Mouse (Mus musculus) frontal cortex, postnatal 36 days (tissue): Measurements from ENCODE around the gene Fam208b.

Source experiments
- DNase-seq, 2 experiments: peaks; one replicate each; pipeline ENCODE4 v3.0.0; 2022; ENCODE audit warnings: low spot score in 2 of 2

Fam208b gene

DNA sequence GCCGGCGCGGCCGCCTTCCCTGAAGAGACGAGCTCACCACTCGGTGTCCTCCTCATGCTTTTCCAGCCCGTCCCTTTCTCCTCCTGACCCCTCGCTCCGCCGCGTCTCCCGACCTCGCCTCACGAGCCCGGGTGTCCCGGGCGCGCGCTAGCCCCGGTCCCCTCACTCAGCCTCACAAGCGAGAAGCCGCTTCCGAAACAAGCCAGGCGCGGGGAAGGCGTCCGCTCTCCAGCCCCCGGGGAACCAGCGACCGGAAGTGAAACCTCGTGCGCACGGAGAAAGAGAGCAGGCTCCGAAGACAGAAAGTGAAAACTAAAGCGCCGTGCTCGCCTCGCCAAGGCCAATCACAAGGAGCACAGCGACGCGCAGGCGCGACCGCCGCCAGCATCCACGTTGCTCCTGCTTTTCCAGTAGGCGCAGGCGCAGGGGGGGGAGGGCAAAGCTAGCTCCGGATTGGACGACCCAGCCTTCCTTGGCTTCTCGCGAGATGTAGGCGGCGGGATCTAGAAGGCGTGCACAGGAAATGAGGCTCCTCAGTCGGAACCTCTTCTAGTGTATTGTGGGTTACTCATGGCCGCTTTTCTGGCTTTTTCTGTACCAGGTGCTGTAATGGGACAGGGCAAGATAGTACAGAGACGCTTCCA is at the start of gene Fam208b:
Gene Fam208b, minus strand, starts transcription at position 314 of the 644 bp plus-strand sequence.
- peak; percentile 97 to 99 for DNase-seq

DNA sequence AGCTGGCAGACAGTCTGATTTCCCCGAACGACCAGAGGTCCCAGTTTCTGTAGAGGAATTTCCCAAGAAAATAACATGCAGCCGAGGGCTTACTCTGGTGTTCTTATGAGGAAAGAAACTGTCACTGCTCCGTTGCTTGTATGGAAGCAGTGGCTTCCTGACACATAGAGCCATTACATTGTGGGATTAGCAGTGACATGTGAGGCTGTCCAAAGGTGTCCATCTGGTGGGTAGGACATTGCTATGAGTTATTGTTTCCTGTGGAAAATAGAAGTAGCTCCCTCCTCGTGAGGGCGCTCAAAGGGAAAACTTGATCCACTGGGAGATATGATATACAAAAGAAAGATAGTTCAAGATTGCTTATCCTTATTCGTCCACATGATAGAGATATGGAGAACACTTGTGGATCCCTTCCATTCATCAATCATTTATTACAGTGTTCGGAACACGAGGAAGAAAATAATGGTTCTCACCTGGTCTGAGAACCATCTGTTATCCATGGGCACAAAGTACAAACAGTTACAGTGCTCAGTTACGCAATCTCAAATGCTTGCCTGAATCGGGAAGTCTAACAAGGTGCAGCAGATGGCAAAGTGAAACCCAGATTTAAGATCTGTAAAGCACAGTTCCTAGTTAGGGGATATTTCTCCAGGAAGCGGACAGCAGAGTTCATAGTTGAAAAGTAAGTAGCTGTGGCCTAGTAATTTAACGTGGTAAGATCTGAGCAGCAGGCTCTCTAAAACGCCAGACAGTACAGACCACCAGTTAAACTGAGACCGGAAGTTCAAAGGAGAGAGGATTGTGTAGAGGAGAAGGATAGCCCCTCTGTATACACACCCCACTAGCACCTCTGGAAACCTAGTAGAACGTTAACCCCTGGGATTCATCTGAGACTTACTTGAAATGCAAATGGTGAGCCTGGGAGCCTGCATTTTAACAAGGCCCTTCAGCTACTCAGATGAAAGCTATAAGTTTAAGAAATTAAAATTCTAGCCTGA is 48.6 kb upstream of the Fam208b start:
- no peak for DNase-seq

DNA sequence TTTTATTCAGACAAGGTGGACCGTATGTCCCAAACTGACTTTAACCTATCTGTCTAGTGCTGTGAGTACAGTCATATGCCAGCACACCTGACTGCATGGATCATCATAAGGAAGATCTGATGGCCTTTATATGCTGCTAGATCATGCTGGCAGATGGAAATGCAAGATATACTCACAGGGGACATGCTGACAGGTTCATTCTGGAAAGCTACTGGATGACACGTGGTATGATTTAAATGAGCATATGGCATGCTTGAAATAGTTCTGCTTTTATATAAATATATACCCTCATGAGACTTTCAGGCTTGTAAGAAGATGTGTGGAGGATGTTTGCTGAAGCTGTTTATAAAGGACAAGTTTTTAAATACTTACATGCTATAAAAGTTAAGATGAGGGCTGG is 43.5 kb upstream of the Fam208b start:
- DNase-seq = peak in 1 of 2 experiments; percentile 73

DNA sequence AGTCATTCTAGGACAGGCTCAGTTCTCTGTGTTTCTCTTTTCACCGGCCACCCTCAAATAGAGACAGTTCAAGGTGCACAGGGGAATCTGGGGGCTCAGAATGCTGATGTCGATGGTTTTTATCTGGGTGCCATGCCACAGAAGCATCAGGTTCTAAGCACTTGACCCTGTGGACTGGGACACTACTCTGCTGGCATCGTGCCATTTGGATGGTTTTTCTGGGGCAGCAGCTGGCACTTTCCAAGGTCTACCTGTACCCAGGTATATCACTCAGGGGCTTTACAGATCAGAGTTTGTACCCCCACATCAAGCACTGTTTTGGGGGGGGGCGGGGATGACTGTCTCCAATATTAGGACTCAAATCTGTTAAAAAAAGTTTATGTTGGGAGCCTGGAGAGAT is 39.7 kb upstream of the Fam208b start:
- DNase-seq = no peak

DNA sequence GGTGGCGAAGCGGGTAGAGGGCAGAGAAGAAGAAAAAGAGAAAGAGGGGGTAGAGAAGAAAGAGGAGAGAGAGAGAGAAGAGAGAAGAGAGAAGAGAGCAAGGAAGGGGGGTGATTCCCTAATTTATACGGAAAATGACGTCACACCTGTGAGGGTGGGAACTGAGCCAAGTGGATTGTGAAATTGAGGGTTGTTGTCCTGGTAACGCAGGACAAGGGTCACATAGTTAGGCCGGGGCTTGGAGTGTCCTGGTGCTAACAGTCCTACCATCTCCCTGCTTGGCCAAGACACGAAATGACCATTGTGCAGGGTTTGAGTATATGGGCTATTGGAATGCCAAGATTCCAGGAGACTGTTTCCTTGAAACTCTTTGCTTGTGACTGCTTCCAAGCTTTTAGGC is 35.7 kb upstream of the Fam208b start:
- no peak for DNase-seq

DNA sequence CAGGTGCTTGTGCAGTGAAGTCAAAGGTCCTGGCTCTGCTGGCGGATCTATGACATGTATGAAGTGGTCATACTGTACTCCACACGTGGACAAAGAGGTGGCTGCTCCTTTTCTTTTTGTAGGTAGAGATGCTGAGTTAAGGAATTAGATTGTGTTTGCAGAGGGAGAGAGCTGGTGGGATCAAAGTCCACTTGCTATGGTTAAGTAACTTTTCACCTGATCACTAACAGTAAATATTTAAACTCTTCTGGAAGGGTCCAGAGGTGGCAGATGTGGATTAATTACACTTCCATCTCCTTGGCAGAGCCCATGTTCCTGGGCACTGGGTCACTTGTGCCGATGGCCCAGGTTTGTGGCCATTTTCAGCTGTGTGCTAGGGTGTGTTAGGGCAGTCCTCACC is 35.0 kb upstream of the Fam208b start:
- no peak for DNase-seq

DNA sequence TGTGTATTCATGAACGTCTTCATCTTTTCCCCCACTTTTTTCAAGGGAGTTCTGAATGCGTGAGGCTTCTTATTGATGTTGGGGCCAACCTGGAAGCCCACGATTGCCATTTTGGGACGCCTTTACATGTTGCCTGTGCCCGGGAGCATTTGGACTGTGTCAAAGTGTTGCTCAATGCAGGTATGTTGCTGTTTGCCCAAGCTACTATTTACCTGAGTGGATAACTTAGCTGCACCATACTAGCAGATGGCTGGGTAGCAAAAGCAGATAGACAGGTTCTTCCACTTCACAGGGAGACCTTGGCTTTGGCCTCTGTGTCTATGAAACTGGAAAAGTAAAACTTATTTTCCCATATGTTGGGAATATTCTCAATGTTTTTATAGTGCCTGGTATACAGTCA is 34.0 kb upstream of the Fam208b start:
- DNase-seq = no peak

DNA sequence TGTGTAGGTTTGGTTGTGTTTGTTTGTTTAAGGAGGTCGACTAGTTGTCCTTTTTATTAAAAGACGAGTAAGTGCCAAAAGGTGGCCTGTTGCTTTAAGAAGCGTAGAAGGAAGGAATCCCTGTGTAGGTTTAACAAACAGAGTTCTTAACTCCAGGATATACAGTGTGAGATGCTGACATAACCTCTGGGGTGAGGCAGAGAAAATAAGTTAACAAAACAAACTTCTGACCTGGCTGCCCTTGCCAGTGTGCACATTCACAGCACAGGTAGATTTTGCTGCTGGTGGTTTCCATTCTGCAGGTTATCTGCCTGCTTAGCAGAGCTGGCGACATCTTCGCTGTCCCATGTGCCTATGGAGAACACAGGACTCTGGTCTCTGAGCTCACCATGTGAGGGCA is 31.6 kb upstream of the Fam208b start:
- DNase-seq = no peak

DNA sequence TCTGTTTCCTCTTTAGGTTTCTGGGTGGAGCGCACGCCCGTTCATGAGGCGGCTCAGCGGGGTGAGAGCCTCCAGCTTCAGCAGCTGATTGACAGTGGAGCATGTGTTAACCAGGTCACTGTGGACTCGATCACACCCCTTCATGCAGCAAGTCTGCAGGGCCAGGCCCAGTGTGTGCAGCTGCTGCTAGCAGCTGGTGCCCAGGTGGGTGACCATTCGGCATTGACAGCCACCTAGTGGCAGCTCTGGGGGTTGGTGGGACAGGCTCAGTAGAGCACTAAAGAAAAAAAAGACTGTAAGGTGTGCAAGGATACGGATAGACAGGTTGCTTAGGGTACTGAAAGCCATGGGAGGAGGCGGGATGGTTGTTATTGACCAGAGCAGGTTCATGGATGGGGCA is 31.1 kb upstream of the Fam208b start:
- no peak for DNase-seq

DNA sequence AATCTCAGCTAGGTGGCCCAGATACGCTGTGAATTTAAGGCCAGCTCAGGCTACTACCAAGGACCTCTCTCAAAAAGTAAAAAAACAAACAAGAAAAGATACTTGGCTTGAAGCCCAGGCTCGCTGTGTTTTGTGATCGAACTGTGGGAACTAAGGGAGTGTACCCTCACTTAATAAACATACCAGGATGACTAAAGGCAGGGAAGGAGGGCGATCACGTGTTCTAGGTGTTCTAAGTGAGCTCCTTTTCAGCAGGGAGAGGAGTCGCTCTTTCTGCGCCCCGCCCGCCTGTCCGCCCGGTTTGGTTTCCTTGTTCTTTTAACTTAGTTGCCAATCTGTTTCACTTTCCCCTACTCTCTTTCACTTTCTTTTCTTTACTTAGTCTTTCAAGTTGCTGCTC is 25.9 kb upstream of the Fam208b start:
- no peak for DNase-seq

DNA sequence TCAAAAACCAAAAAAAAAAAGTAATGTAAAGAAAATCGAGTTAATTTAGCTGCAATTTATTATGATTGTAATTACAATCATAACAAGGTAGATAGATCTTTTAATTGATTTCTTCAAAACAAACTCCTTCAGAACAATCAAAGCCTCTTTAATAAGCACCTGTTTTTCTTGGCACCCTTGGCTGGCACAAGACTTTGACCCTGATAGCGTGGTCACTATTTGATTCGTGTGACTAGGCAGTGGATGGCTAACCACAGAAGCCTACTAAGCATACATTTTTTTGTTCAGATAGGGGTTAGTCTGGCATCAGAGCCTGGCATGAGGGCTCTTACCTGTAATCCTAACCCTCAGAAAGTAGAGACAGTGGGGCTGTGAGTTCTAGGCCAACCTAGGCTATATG is 24.2 kb upstream of the Fam208b start:
- DNase-seq = no peak

DNA sequence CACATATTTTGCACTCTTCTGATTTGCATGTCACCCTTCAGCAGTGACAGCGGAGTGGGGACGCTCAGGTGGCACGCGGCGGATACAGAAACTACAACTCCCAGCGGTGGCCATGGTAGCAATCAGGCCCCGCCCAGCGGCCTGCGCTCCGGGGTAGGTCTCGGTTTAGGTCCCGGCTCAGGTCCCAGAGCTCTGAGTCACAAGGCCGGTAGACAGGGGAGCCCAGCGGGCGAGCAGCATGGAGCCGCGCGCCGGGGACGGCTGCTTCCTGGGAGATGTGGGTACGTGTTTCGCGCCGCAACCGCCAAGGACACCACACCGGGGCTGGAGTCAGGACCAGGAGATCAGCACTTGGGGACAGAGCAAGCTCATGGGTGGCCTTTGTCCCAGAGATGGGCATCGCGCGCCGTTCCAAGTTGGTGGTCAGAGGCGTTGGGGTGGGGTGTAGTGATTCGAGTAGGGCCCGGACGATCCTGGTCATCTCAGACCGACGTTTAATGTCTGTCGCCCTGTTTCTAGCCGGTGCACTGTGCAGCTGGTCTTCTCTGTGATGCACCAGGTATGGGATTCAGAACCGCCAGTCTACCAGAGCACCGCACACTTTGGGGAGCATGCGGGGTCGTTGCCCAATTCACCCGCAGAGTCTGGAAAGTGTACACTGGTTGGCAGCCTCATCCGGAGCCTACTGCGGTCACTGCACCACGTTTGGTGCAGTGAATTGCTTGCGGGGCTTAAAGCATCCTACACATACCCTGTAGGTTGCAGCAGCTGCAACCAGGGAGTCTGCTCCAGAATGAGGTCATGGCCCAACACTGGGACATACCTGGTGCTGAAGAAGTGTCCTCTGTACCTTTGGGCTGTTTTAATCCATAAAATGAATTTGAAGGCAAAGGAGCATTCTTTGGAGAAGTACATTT is 23.2 kb upstream of the Fam208b start, which contains the start of gene Asb13:
Gene Asb13, plus strand, starts transcription at position 138 of the 917 bp plus-strand sequence.
- peak; percentile 83 to 90 for DNase-seq

DNA sequence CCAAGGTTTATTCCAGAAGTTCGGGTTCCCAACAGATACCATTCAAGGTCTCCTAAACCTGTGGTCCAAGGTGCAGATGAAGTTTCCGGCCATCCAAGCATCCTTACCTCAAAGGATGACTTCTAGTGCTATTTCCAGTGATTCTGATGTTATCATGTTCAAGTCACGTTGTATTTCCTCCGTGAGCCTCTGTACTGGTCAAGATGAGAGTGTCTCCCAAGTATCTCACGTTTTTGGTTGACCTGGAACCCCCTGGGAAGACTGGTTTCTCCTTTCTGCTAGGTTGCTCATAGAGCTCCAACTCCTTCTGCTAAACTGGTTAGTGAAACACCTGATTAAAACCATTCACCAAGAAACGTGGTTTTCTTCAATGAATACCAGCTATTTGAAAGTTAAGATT is 22.2 kb upstream of the Fam208b start:
- no peak for DNase-seq

DNA sequence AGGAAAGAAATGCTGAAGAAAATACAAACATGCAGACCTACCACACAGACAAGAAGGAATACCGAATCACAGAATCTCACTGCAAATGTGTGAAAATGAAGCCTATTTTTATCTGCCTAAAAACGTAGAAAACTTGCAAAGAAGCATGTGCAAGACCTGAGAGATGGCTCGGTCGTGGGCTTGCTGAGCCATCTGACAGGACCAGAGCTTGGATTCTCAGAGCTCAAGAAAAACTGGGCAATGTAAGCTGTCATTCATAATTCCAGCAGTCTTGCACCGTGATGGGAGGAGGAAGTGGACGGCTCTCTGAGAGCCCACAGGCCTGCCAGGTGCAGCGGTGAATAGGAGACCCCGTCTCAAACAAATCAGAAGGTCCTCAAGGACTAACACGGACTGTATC is 21.6 kb upstream of the Fam208b start:
- DNase-seq = no peak

DNA sequence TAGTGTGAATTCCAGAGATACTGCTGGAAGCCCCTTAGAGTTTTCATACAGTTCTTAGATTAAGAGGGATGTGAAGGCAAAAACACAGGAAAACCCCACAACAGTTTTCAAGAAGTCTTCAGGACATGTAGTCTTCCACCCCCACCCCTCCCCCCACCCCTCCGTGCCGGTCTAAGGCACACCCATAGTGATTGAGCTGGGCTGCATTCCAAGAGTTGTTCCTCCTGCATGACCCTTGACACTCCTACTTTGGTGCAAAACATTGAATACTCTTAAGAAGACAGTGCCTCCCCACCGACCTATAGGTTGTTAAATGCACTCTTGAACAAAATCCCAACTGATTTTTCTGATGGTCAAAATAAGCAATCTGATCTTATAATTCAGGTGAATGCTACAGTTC is 17.2 kb upstream of the Fam208b start:
- no peak for DNase-seq

DNA sequence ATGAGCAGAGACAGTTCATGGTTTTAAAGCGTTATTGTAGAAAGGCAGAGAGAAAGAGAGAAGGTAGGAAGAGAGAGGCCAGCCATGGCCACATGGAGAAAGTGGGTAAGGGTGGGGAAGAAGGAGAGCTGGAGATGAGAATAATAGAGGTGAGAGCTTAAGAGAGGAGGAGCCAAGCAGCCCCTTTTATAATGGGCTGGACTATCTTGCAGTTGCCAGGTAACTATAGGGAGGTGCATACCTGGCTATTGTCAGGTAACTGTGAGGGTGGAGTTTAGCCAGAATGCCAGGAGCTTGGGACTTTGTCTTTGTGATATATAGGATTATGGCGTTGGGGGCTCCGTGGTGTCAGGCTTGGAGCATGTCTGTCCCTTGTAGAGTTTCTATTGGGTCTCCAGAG is 16.2 kb upstream of the Fam208b start:
- no peak for DNase-seq

DNA sequence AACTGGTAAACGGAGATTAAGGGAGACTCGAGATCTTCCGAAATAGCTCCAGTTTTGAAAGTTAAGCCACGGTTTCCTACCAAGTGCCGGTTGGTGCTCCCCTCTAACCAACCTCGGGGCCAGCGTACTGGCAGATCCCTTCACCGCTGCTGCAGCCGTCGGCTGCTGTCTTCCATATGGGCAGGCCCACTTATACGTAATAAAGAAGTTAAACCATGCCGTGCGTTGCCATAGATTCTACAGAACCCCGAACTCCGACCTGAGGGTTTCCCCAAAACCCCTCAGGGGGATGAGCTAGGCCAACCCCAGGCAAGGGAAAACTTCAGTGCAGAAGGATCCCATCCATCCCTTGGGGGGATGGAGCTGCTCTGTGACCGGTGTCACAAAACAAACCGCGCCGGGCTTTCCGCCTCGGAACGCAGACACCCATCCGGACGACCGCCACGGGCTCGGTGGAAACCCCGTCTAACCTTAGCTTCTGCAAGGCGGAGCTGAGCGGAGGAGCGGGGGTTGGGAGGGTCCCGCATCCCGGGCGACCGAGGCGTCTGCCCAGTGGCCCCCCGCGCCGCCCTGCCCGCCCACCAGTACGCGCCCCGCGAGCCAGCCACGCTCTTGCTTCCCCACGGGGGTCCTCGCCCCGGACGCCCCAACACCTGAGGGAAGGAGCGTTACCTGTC is 652 bp downstream of the Fam208b start:
- peak; percentile 16 to 27 for DNase-seq

DNA sequence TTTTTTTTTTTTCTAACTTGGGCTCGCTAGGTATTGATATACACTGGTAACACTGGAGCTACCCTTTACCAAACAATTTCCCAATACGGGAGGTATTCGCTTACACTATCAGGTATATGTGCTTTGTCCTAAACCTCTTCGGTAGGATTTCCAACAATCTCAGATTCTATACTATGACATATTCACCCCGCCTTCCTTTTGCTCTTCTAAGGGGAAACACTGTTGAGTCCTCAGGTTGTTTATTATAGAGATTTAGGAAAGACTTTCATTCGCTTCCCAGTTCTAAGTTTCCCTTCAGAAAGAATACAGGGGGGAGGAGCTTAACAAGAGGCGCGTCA is 1.2 kb downstream of the Fam208b start:
- no peak for DNase-seq

DNA sequence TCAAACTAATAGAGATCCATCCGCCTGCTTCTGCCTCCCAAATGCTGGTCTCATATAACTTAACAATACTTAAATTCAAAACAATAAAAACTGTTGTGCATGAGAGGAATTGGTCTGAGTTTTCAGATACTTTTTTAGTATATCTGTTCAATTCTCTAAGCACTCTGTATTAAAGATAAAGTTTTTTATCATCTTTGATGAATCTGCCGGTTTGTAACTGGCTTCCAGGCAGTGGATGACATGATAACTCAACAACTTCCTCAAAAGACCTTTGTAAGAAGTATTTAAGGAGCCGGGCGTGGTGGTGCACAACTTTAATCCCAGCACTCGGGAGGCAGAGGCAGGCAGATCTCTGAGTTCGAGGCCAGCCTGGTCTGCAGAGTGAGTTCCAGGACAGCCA is 14.7 kb downstream of the Fam208b start:
- no peak for DNase-seq

DNA sequence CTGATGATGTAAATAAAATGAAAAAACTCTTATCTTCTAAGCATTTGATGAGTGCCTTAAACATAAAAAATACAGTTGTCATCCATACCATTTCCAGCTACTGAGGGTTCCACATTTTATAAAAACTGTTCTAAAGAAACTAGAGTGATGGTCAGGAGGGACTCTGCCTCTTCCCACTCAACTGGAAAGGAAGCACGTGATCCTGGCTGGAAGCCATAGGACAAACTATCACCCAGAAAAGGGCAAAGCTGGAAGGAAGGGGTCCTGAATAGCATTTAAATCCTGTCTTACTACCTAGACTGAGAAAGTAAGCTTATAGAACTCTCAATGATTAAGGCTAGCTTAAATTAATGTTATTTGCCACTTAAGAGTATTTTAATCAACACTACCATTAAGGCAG is 16.6 kb downstream of the Fam208b start:
- DNase-seq = no peak

DNA sequence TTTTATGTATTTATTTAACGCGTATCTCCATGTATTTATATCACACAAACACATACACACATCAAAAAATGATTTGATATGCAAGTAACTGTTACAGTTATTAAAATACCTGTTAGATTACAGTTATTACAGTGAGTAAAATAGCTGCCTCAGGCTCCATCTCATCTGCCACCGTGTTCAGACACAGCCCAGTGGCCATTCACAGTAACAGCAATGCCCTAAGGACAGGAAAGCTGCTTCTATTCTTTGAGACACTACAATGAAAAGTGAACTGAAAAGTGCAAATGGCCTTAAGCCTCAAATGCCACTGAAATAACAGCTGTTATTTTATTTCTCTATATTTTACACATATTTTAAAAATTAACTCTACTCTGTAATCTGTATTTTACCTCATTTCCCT is 20.1 kb downstream of the Fam208b start:
- no peak for DNase-seq

DNA sequence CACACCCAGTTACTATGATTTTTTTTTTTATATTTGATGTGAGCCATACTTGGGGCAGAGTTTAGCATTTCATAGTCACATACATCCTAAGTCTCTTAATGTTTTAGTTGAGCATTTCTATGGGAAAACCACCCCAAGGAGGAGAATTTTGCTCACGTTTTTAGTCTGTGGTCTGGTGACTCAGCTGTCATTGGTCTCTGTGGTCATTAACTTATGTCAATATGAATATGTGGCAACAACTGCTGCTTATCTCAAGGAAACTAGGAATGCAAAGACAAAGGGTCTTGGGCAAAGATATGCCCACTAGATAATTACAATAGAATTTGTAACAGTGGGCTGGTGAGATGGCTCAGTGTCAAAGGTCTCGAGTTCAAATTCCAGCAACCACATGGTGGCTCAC is 47.0 kb downstream of the Fam208b start:
- no peak for DNase-seq
